ENCODE assay signal across 7 mouse cellular contexts in genomic region chr4:88721791-88722721, GRCm38 (mm10). TPM values are rescaled to one million over a fixed set of nuclear protein-coding genes. Genes with fewer than 3 reads are reported as not detected.
DNase-seq lines count a peak whose midpoint lies in the region; ATAC-seq and TF ChIP-seq lines count a peak whose summit lies in the region.

Gm26566 (plus strand) TSS chr4:88721805.
Klhl9 (minus strand) TSS chr4:88722465.

- WGBS in intestine, postnatal 0 days: under 1% methylated on average over 82 of the region's 82 CpGs
- WGBS in midbrain, embryonic 12.5 days: under 1% methylated on average over 82 of the region's 82 CpGs
- WGBS in small intestine, adult 2 months: under 1% methylated on average over 82 of the region's 82 CpGs

- peak; percentile 87 for DNase-seq in adrenal gland, adult 8-10 months
- DNase-seq in embryo, embryonic 9.5 days (ENCODE audit: extremely low spot score): peak; percentile 96
- peak; percentile 91 to 92 for DNase-seq in gastrocnemius, postnatal 4 days (ENCODE audit: low spot score in 2 of 2)
- DNase-seq in left cerebral cortex, postnatal 4 days: peak; percentile 96

- intact Hi-C loops in left cerebral cortex, postnatal 4 days (cut with DNase I): no loop called here

- peak; percentile 96 for ATAC-seq in intestine, postnatal 0 days
- peak; percentile 98 for ATAC-seq in midbrain, embryonic 12.5 days (ENCODE audit: low FRiP score, low read depth)

- 0 out of 2 replicates have a peak, but pooled peaks cover 4% of the 10 kb centered on the region for H3K4me1 ChIP-seq in intestine, postnatal 0 days (replicated peaks; ENCODE audit: control insufficient read depth, insufficient read depth, low read length)
- H3K4me1 ChIP-seq in midbrain, embryonic 12.5 days: peaks cover 26% of the 10 kb centered on the region
- peaks cover 9% of the 10 kb centered on the region; the same call in 1 of the 2 replicates for H3K4me1 ChIP-seq in small intestine, adult 2 months (ENCODE audit: control insufficient read depth, insufficient read depth, insufficient read length, low read length)

- peak; percentile 86 for TF ChIP-seq POLR2A in small intestine, adult 2 months (IDR thresholded peaks at IDR 0.05; ENCODE audit: low read depth, low read length)

- no peak for TF ChIP-seq CTCF in intestine, postnatal 0 days (IDR thresholded peaks at IDR 0.05; ENCODE audit: low read depth)
- no peak for TF ChIP-seq CTCF in small intestine, adult 2 months (IDR thresholded peaks at IDR 0.05; ENCODE audit: extremely low read depth, insufficient read length, insufficient replicate concordance, low read depth, low read length)

- H3K4me2 ChIP-seq in intestine, postnatal 0 days (replicated peaks; ENCODE audit: low read depth): peak within 1 kb of the TSS; percentile 74
- H3K4me2 ChIP-seq in midbrain, embryonic 12.5 days (replicated peaks): peak within 1 kb of the TSS; percentile 79

- H3K9me3 ChIP-seq in intestine, postnatal 0 days (ENCODE audit: control insufficient read depth): no peaks in the 10 kb centered on the region
- H3K9me3 ChIP-seq in midbrain, embryonic 12.5 days: no peaks in the 10 kb centered on the region

- H3K27me3 ChIP-seq in intestine, postnatal 0 days (replicated peaks; ENCODE audit: control insufficient read depth, insufficient read depth, low read length): no peaks in the 10 kb centered on the region
- no peaks in the 10 kb centered on the region for H3K27me3 ChIP-seq in midbrain, embryonic 12.5 days
- no peaks in the 10 kb centered on the region for H3K27me3 ChIP-seq in small intestine, adult 2 months (ENCODE audit: control insufficient read depth, insufficient read depth, low read length)

- H3K36me3 ChIP-seq in intestine, postnatal 0 days (ENCODE audit: control insufficient read depth, insufficient read depth): 0 out of 2 replicates have a peak, but pooled peaks cover 4% of the 10 kb centered on the region
- H3K36me3 ChIP-seq in midbrain, embryonic 12.5 days: peaks cover 13% of the 10 kb centered on the region
- peaks cover 7% of the 10 kb centered on the region; the same call in 1 of the 2 replicates for H3K36me3 ChIP-seq in small intestine, adult 2 months (ENCODE audit: control insufficient read depth, insufficient read depth, low read length)

- H3K4me3 ChIP-seq in intestine, postnatal 0 days (ENCODE audit: low read depth, low read length): peak within 1 kb of the TSS; percentile 85
- H3K4me3 ChIP-seq in midbrain, embryonic 12.5 days: peak within 1 kb of the TSS; percentile 93
- peak within 1 kb of the TSS; percentile 68 for H3K4me3 ChIP-seq in small intestine, adult 2 months (ENCODE audit: low read depth, low read length)

- H3K9ac ChIP-seq in intestine, postnatal 0 days (ENCODE audit: low read depth, low read length): peak within 1 kb of the TSS; percentile 97
- H3K9ac ChIP-seq in midbrain, embryonic 12.5 days (replicated peaks): peak within 1 kb of the TSS; percentile 83

- H3K27ac ChIP-seq in intestine, postnatal 0 days (ENCODE audit: low read depth, low read length): peak within 1 kb of the TSS; percentile 100
- H3K27ac ChIP-seq in midbrain, embryonic 12.5 days (replicated peaks): peak within 1 kb of the TSS; percentile 92
- peak within 1 kb of the TSS; percentile 94 for H3K27ac ChIP-seq in small intestine, adult 2 months (ENCODE audit: insufficient read depth, low read depth, low read length)

RNA-seq across cellular contexts. Expression of gene Gm26566, which starts in this region (rescaled TPM):
- total RNA-seq in adrenal gland, adult 8-10 months (2022): under 1 TPM; 0.67 to 0.92 (median 0.73) TPM
- total RNA-seq in gastrocnemius, postnatal 4 days (2021): under 1 TPM in 1 of 2 experiments, not detected in 1; 0.98 TPM
- 0.16 and 0.43 TPM in 2 replicates for polyA plus RNA-seq in intestine, postnatal 0 days (2015; fragmentation: Nextera tagmentation; extraction: Ambion mirVana)
- 1 to 10 TPM; 1.5 to 1.7 TPM for total RNA-seq in left cerebral cortex, postnatal 4 days (2021)
- polyA plus RNA-seq in midbrain, embryonic 12.5 days (2016; fragmentation: Nextera tagmentation; extraction: Ambion mirVana): 1.3 and 2.0 TPM in 2 replicates
- polyA plus RNA-seq in small intestine, adult 2 months (2012; rRNA removed): 0.68 TPM in 1 of 2 replicates, not detected in the other

RNA-seq across cellular contexts. Expression of gene Klhl9, which starts in this region (rescaled TPM):
- total RNA-seq in adrenal gland, adult 8-10 months (2022): 100 to 1,000 TPM in 1 of 4 experiments, 10 to 100 TPM in 3; 76.7 to 100 (median 91.0) TPM
- total RNA-seq in gastrocnemius, postnatal 4 days (2021): 10 to 100 TPM; 81.9 to 94.2 TPM
- polyA plus RNA-seq in intestine, postnatal 0 days (2015; fragmentation: Nextera tagmentation; extraction: Ambion mirVana): 40.5 and 42.5 TPM in 2 replicates
- 100 to 1,000 TPM; 105 to 106 TPM for total RNA-seq in left cerebral cortex, postnatal 4 days (2021)
- 142 and 153 TPM in 2 replicates for polyA plus RNA-seq in midbrain, embryonic 12.5 days (2016; fragmentation: Nextera tagmentation; extraction: Ambion mirVana)
- polyA plus RNA-seq in small intestine, adult 2 months (2012; rRNA removed): 6.5 and 11.3 TPM in 2 replicates

Comparison
In these comparisons a context has a peak if more than half of its experiments do, and no peak if none do; other contexts are left out.
1. Peak in every context shown above with its lines: DNase-seq, ATAC-seq, H3K4me3 ChIP-seq and H3K27ac ChIP-seq.